Mouse (Mus musculus) frontal cortex, postnatal 14 days (tissue): ENCODE measurements around the gene Ccdc190.
A peak's percentile ranks its signal among the peaks of the same experiment; 100 is the strongest.

Source experiments
- DNase-seq, 2 experiments: peaks; one replicate each; pipeline ENCODE4 v3.0.0; 2022; ENCODE audit warnings: low spot score in 2 of 2

Gene Ccdc190

DNA sequence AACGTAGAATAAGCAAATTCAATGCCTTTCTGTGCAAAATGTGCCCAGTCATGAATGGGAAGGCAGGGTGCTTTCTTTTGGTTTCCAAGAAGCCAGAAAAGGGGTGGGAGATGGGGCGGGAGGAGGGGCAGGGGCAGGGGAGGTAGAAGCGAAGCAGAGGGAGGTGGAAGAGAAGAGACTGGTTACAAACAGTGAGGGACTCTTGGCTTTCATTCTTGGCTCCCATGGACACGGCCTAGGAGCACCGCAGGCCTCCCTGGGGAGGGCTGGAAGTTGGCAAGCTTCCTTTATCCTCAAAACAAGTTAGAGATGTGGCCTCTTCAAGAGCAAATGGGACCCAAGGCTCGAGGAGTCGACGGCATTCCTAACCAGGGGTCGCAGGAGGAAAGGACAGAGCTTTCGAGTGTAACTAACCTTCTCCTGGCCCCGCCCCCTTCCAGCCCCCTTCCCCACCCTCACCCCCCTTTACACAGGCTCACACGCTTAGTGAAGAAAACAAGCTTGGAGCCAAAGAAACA lies at the start of gene Ccdc190:
Gene Ccdc190, plus strand, starts transcription at position 195 of the 518 bp plus-strand sequence.
- DNase-seq = peak in 1 of 2 experiments; percentile 38

DNA sequence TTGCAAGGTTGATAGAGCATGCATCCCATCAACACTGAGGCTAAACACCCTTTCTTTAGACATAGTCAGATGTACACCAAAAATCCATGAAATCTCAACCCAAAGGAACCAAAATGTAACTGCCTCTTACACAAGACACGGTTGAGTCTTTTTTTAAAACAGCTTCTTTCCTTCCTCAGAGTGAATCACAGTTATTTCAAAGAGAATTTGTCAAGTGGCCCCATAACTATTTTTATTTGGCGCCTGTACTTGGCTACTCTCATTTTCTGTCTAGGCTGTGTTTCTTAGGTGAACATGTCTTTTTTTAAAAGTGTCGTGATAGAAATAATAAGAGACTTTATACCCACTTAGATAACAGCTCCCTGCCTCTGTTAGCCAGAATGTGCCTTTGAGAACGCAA lies 49.4 kb upstream of the Ccdc190 start:
- DNase-seq = no peak

DNA sequence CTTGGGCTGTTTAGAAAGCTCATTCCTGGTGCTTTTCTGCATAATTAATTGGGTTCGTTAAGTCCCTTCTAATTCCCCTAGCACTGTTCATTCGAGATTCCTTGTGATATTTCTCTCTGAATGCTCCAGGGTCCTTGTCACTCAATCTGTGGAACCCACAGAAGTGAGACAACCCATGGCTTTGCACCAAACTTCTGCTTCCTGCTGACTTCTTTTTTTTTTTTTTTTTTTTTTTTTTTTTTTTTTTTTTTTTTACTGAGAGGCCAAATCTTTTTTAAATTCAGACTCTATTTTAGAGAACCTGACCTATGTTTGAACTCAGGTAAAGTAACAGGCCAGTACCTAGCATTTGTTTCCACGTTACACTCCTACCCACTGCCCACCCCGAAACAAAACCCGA lies 48.3 kb upstream of the Ccdc190 start:
- DNase-seq = no peak

DNA sequence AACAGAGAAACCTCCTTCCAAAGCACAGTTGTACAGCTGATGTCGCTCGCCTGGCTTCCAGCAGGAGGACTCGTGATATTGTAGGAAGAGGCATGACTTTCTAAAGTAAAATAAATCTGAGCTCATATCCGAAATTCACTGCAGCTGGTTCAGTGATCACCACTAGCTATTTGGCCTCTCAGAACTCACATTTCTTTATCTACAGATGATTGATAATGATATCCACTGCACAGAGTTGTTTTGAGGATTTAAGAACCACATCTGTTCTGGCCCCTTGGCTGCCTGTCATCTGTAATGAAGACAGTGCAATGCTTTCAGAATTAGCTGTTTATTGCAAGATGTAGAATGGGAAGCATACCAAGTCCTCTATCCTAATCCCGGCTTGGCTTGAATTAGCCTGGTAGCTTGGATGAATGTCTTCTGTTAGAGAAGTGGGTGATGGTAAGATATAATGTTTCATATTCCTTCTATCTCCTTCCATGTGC lies 45.3 kb upstream of the Ccdc190 start:
- peak in 1 of 2 experiments; percentile 29 for DNase-seq

DNA sequence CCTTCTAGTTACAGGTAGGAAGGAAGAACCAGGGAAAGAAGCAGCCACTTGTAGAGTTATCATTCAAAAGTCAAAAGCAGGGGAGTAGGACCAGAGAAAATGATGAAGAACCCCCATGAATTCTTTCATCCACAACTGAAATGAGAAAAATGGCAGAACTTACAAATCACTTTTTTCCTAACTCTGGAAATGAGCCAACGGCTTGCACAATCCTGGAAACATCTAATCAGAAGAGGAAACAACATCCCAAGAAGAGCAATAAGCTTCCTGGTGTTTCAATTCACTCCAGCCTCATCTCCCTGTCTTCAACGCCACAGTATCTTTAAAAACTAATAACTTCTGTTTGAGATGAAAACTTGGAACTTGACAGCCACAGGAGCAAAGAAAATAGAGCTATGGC lies 39.2 kb upstream of the Ccdc190 start:
- no peak for DNase-seq

DNA sequence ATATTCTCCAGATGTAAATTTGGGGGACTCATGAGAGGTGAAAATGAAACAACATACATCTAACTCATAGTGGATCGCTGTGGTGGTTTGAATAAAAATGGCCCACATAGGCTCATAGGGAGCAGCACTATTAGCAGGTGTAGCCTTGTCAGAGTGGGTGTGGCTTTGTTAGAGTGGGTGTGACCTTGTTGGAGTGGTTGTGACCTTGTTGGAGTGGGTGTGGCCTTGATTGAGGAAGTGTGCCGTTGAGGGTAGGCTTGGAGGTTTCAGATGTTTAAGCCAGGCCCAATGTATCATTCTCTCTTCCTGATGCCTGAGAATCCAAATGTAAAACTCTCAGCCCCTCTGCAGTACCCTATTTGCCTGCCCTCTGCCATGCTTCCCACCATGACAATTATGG lies 34.5 kb upstream of the Ccdc190 start:
- no peak for DNase-seq

DNA sequence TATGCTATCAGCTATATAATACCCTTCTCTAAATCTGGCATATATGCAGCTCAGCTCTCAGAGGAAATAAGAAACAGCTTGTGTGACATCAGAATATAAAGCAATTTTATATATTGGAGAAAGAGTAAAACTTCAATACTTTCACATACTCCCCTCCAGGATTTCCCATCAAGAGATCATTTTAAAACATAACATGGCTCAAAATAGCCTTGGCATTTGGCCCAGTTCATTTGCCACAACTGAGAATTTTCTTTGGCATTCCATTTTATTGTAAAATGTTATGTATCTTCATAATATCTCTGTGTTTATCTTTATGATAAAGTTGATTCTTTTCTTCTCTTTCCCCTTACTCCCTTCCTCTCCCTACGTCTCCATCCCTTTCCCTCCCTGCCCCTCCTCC lies 32.8 kb upstream of the Ccdc190 start:
- DNase-seq = no peak

DNA sequence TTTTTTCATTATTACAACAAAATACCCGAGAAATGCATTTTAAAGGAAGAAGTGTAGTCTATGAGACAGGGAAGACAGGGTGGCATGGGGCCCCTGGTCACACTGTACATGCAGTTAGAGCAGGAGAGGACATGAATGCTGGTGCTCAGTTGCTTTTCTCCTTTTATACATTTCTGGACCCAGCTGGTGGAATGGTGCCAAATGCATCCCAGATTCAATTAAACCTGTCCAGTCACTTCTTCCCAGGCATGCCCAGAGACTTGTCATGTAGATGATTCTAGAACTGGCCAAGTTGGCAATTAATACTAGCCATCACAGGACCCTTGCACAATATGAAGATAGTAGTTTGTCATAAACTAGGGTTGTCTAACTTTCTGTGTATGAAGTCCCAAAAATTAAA lies 30.5 kb upstream of the Ccdc190 start:
- DNase-seq = no peak

DNA sequence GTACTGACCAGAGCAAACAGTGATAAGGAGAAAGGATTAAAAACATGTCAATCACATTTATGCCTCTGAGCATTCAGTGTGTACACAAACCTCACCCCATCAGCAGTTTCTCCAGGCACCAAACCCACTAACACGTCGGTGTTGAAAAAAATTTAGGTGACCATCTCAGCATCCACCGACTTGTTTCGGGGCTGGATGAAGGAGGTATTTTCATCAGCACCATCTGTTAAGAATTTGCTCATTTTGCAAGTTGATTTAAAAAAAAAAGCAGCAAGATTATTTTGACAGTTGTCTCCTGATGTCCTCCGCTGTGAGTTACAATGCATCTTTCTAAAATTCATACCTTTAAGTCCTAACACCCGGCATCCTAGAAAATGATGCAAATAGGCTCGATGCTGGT lies 29.8 kb upstream of the Ccdc190 start:
- no peak for DNase-seq

DNA sequence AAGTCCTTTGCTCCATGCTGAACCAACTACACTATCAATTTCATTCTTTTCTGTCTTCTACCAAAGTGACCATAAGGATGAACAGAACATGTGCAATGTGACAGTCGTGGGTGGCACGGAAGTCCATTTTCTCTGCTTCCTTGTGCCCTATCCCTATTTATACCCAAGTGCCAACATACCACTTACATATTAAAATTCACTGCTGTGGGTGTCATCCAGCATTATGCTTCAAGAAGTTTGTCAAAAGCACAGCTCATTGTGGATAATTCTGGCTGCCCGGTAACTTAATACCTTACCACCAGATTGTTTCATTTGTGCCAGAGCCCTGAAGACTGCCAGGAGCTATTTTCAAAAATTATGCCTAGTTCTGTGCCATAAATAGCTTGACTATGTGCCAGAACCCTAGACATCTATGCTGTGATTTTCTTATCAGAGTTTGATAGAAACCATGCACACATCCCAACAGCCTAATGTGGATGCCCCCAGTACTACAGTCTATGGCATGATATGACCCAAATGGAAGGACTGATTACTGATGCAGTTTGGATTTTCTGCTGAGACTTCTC lies 27.6 kb upstream of the Ccdc190 start:
- DNase-seq = no peak

DNA sequence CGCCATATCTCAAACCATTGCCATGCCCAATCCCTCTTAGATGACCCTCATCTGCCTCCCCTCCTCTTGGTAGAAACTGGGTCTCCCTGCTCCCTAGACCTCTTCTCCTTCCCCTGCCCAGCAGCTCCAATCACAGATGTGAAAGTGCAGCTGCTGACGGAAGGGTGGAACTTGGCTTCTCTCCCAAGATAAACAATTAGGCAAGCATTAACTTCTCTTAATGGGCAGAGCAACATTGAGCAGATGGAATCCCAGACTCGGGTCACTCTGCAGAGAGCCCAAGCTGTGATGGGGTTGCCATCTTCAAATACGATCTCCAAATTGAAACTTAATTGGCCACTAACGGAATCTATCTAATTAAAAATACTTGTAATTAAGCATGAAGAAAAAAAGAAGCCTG lies 19.3 kb upstream of the Ccdc190 start:
- DNase-seq = no peak

DNA sequence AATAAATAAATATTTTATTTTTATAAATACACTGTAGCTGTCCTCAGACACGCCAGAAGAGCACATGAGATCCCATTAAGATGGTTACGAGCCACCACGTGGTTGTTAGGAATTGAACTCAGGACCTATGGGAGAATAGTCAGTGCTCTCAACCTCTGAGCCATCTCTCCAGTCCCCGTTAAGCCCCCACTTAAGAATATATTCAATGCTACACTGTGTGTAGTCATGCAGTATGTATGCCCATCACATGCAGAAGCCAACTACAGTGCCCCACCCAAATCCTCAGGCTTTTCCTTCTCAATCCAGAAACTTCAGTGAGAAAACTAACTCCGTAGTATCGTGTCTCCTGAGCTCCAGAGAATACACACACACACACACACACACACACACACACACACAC lies 18.8 kb upstream of the Ccdc190 start:
- no peak for DNase-seq

DNA sequence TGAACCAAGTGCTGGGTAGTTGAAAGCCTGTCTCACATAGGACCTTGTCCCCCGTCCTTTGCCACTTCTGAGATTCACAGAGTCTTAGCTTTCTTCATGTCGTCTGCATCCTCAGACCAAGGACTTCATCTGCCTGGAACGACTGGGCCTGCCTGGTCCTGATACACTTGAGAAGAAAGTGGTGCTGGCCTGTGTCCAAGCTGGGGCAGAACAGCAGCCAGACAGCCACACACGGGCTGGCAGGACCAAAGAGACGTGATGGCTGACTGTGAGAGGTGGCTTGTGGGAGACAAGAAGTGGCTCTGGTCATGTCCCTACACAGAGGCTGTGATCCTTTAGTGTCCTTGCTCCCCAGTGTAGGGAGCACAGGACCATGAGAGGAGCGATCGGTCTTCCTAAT lies 17.7 kb upstream of the Ccdc190 start:
- DNase-seq = no peak

DNA sequence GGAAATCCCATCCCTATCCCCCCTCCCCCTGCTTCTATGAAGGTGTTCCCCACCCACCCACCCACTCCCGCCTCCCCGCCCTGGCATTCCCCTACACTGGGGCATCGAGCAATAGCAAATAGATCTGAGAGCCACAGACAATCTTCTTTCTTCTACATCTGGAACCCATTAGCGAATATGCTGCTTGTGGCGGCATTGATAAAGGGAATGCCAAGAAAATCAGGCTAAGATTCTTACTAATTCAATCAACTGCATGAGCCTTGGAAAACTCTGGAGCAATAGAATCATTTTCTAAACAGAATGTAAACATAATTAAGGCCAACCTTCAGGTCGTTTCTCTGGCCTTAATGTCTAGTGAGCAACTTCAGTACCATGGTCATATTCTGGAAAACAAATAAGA lies 16.9 kb upstream of the Ccdc190 start:
- no peak for DNase-seq

DNA sequence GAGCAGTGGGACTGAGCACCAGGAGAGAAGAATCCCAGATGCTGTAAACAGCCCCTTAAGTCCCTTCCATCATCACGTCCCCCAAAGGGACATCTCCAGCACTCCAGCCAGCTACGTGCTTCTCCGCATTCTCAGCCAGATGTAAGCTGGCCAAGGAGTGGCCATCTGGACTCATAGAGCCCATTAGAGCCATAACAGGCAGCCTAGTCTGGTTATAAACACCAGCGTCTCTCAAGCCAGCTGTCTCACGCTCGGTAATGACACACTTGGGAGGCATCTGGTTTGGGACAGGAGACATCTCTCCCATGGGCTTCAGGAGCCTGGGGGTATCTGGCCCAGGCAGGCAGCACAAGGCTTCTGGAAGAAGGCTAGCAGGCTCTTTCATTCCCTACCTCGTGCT lies 11.8 kb upstream of the Ccdc190 start:
- DNase-seq = no peak

DNA sequence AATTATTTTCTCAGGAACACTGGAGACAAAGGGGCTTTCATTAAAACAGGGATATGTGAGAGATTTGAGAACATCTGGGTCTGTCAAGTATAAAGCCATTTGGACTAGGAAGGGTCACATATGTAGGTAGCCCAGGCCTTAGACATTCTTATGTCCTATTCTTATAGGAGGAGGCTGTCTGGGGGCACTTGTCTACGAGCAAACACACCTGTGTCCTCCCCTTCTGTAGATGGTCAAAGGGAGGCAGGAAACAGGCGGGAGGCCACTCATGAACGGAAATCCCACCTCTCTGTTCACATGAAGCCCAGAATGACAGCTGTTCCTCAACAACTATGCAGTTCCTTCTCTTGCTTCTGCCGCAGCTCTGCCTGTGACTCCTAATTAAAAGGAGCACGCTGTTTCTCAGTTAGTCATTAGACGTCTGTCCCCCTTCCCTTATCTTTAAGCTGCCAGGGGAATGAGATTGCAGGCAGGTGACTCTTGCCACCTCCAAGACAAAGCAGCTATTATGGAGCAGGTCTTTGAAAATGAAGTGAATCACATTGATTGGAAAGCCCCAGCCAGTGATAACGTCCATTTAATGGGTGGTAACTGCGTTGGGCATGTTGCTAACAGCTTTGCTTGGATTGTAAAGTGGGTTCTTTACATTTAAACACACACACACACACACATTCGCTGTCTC lies 11.2 kb upstream of the Ccdc190 start:
- no peak for DNase-seq

DNA sequence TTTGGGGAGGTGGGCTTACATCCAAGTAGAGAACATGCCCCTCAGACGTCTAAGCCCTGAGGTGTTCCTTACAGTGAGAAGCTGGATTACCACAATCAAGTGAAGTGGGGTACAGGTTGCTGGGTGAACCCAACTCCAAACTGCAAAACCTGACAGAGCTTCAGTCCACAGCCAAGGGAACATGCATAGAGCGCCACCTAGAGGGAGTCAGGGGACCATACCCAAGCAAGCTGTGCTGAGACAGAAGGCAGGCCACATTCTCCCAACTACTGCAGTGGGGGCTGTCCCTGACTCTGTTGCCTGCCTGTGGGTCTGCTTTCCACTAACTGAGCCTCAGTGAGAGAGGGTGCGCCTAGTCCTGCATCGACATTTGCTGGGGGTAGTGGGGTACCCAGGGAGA lies 10.4 kb upstream of the Ccdc190 start:
- DNase-seq = peak; percentile 53 to 68

DNA sequence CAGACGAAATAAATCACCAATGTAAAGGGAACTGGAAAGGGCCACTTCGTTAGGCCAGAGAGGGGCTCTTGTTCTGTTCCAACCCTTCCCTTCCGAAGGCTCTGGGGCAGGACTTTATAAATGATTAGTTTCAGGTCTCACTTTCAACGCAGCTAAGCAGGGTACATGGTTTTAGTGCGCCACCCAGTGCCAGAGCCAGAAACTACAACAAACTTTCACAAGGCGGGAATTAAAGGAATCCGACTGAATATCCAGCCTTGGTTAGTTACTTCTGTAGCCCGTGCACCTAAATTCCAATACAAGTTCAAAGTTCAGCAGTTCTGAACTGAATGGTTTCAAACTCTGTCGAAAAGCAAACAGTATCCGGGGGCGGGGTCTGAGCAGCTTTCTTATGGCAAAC lies 9.2 kb upstream of the Ccdc190 start:
- peak in 1 of 2 experiments; percentile 85 for DNase-seq

DNA sequence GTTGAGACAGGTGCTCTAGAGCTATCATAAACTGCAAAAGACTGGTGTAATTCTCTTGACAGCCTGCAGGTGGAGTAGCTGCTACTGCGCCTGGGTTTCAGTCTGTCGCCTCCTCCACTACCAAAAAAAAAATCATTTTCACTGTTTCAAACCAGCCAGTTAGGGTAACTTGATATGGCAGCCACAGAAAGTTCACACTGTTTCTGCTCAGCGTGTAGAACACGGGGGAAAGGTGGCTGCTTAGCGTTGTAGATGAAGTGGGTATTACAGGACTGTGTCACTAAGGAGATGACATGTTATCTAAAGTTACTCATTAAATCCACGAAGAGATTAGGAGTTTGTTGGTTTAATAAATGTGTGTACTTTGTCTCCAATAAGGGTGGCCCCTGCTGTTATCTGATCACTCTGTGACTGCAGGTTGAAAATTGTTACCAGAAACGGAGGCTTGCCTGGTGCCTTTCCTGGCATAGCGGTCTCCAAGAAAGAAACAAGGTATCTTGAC lies 6.7 kb upstream of the Ccdc190 start:
- no peak for DNase-seq

DNA sequence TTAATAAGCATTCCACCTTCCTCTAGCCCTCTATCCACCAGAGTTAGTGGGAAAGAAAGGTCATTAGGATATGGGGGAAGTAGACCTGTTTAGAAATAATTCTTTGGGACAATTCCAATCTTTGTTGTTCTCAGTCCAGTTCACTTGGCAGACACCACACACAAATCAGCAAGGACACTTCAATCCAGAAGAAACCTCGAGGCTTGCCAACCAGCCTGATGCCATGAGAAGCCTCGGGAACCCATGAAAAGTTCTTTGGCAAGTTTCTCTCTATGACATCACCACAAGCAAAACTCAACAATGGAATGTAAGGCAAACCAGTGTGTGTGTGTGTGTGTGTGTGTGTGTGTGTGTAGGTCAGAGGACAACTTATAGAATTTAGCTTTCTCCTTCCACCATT lies 3.9 kb upstream of the Ccdc190 start:
- no peak for DNase-seq

DNA sequence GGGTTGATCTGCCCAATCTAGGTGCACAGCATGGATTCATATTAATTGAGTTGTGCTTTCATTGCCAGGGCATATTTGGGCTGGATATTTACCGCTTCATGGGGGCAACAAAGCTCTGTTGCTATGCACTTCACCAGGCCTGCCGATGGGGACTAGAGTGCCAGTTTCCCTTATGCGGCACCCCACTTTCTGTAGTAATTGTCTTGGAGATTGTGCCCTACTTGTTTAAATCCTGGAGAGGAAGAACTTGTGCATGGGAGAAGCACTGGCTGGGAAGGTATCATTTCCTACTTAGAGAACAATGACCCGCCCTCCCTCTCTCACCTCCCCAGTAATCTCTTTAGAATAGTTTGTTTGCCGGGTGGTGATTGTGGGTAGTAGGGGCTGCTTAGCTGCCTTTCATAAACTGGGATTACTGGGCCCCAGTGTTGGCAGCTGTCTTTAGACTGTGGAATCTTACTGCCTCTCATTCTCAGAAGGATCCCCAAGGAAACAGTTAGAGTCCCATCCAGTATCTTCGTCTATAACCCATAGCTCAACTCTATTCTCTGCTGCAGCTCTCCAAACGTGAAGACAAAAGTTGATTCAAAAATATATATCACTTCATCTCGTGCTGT lies 587 bp upstream of the Ccdc190 start:
- no peak for DNase-seq

DNA sequence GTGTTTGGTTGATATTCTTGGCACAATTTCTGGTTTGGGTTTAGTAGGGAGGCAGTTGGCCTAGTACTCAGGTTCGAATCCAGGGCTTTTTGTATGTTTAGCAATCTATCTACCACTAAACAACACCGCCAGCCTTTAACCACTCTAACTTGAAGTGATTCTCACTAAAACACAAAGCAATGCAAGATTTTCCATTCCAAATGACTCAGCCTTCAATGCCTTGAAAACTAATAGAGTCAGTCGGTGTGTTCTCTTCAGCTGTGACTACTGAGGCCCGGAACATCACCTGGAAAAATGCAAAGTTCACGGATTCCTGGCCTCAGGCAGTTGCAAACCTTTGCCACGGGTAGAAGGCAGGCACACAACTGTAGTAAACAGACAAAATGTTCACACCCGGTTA lies 3.2 kb downstream of the Ccdc190 start:
- no peak for DNase-seq
